Mouse (Mus musculus): ENCODE data around the gene Bhlhe41.

DNA sequence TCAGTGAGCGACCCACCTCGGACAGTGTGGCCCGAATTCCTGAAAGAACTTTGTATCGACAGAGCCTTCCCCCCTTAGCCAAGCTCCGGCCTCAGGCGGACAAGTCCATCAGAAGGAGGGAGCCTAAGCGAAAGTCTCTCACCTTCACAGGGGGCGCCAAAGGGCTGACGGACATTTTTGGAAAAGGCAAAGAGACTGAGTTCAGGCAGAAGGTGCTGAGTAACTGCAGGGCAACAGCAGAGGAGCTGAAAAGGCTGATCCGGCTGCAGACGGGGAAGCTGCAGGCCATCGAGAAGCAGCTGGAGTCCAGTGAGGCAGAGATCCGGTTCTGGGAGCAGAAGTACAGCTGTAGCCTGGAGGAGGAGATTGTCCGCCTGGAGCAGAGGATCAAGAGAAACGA, 50.2 kb downstream of the Bhlhe41 start:
- no peak for TF ChIP-seq POLR2A (IDR thresholded peaks at IDR 0.05; ENCODE audit: insufficient read depth, low read depth, low read length)
- TF ChIP-seq CTCF (IDR thresholded peaks at IDR 0.05; ENCODE audit: insufficient read depth, low read depth, low read length) = peak; percentile 8; the same call in 1 of the 2 replicates
